Mouse (Mus musculus) kidney, adult 2 months (tissue): ENCODE results near the gene Zfp992.
"Not testable (repeated sequence)": the region's sequence is repeated elsewhere in the genome, so short reads cannot be mapped to it uniquely, and the experiment has no call there.

Source experiments
- CTCF ChIP-seq: fragments of 200-500 bp; conservative IDR thresholded peaks from 2 replicates; pipeline ENCODE4 v1.5.1; 2011; ENCODE audit warnings: low read depth, mild to moderate bottlenecking, control low read depth, low read length, moderate library complexity, mixed read lengths; ENCODE audit not compliant: insufficient read depth, insufficient read length
- POLR2A ChIP-seq: fragments of 200-500 bp; IDR thresholded peaks from one replicate; pipeline ENCODE4 v1.6.1; 2011; ENCODE audit warnings: low read depth, low read length, control low read depth

DNA sequence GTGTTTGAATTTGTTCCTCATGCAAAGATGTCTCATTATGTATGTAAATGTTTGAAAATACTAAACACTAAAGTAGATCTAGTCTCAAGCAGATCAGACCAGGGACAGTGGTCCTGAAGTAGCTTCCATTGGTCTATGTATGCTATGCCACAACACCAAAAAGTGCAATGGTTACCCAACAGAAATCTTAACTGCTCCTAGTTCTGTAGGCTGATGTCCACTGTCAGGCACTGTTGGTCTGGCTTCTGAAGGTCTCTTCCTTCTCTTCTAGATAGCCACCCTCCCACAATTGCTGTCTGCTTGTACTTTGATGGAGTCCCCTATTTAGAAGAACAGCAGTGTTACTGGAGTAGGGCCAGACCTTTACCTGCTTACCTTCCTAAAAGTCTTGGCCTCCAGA, 4.5 kb upstream of the Zfp992 start:
- TF ChIP-seq CTCF, POLR2A: not testable (repeated sequence)
